Mouse (Mus musculus) stomach, embryonic 15.5 days (tissue): Measurements from ENCODE around the gene Slc1a1. TPM values are rescaled to one million over a fixed set of nuclear protein-coding genes. Genes with fewer than 3 reads are reported as not detected.

Source experiments
- ATAC-seq: fragments of 200-750 bp; cut with Nextera tagmentation; 2 replicates; pipeline ENCODE4 v1.8.0; 2017; ENCODE audit warnings: low read depth, moderate number of reproducible peaks, moderate TSS enrichment; ENCODE audit not compliant: insufficient read depth, low FRiP score
- H3K27ac ChIP-seq: fragments of 300-500 bp; sonication (generic); 2 replicates; pipeline ENCODE4 v1.5.1; 2015; ENCODE audit warnings: mild to moderate bottlenecking, inconsistent platforms
- H3K27me3 ChIP-seq: fragments of 300-500 bp; sonication (generic); replicated peaks from 2 replicates; pipeline ENCODE4 v1.6.1; 2015; ENCODE audit warnings: inconsistent platforms
- H3K36me3 ChIP-seq: fragments of 300-500 bp; sonication (generic); 2 replicates; pipeline ENCODE4 v1.6.1; 2015; ENCODE audit warnings: inconsistent platforms
- H3K4me1 ChIP-seq: fragments of 300-500 bp; sonication (generic); 2 replicates; pipeline ENCODE4 v1.6.1; 2015; ENCODE audit warnings: inconsistent platforms
- H3K4me2 ChIP-seq: fragments of 300-500 bp; sonication (generic); 2 replicates; pipeline ENCODE4 v1.6.1; 2015; ENCODE audit warnings: mild to moderate bottlenecking, inconsistent platforms
- H3K4me3 ChIP-seq: fragments of 300-500 bp; sonication (generic); replicated peaks from 2 replicates; pipeline ENCODE4 v1.5.1; 2015; ENCODE audit warnings: inconsistent platforms
- H3K9ac ChIP-seq: fragments of 300-500 bp; sonication (generic); 2 replicates; pipeline ENCODE4 v1.6.1; 2015; ENCODE audit warnings: inconsistent platforms
- H3K9me3 ChIP-seq: fragments of 300-500 bp; sonication (generic); 2 replicates; pipeline ENCODE4 v1.6.1; 2016; ENCODE audit warnings: inconsistent platforms
- WGBS: fragments of 180-500 bp; shearing (Covaris S2); methylation state at CpG from one replicate; pipeline ENCODE4 v1.1.7; 2015; 5-methylcytosine and 5-hydroxymethylcytosine counted together
- polyA plus RNA-seq: library from polyadenylated mRNA; unstranded; fragments of >200 nt; fragmentation: Nextera tagmentation; extraction: Ambion mirVana; gene quantifications from 2 replicates; pipeline ENCODE4 v1.2.1, GENCODE M21; 2015

Gene Slc1a1
- polyA plus RNA-seq, 1 experiment from 2014 or later = 0.36 TPM

GRCm38 (mm10) chr19:28900771-28901170 is 65.9 kb downstream of the Slc1a1 start:
- Histone ChIP-seq H3K27me3 (no peaks in the 10 kb centered on the region), H3K9me3 (no peaks in the 10 kb centered on the region), H3K4me2 (no peak overlapping the region), H3K4me1 (no peaks in the 10 kb centered on the region), H3K4me3 (no peak overlapping the region), H3K27ac (no peak overlapping the region), H3K36me3 (no peaks in the 10 kb centered on the region), H3K9ac (no peak overlapping the region)
- 92% methylated on average over 2 of the region's 2 CpGs for WGBS
- no peak for ATAC-seq

GRCm38 (mm10) chr19:28902111-28902510 is 67.3 kb downstream of the Slc1a1 start:
- no peak for ATAC-seq
- Histone ChIP-seq H3K27me3 (no peaks in the 10 kb centered on the region), H3K4me1 (no peaks in the 10 kb centered on the region), H3K36me3 (no peaks in the 10 kb centered on the region), H3K4me3 (no peak overlapping the region), H3K9me3 (no peaks in the 10 kb centered on the region), H3K9ac (no peak overlapping the region), H3K4me2 (no peak overlapping the region), H3K27ac (no peak overlapping the region)
- WGBS = 70% methylated on average over 2 of the region's 2 CpGs

GRCm38 (mm10) chr19:28902806-28903205 is 68.0 kb downstream of the Slc1a1 start:
- H3K9ac ChIP-seq = no peak overlapping the region
- 75% methylated on average over 4 of the region's 4 CpGs for WGBS
- no peaks in the 10 kb centered on the region for H3K27me3 ChIP-seq
- no peaks in the 10 kb centered on the region for H3K9me3 ChIP-seq
- no peaks in the 10 kb centered on the region for H3K4me1 ChIP-seq
- no peak overlapping the region for H3K4me3 ChIP-seq
- H3K27ac ChIP-seq = no peak overlapping the region
- no peak overlapping the region for H3K4me2 ChIP-seq
- no peaks in the 10 kb centered on the region for H3K36me3 ChIP-seq
- ATAC-seq = no peak

GRCm38 (mm10) chr19:28903536-28904119 is 68.8 kb downstream of the Slc1a1 start:
- WGBS = 57% methylated on average over 8 of the region's 8 CpGs
- Histone ChIP-seq H3K4me3 (no peak overlapping the region), H3K4me1 (no peaks in the 10 kb centered on the region), H3K27me3 (no peaks in the 10 kb centered on the region), H3K27ac (no peak overlapping the region), H3K9ac (no peak overlapping the region), H3K36me3 (no peaks in the 10 kb centered on the region), H3K9me3 (no peaks in the 10 kb centered on the region), H3K4me2 (no peak overlapping the region)
- no peak for ATAC-seq

GRCm38 (mm10) chr19:28908186-28908585 is 73.3 kb downstream of the Slc1a1 start:
- no peaks in the 10 kb centered on the region for H3K9me3 ChIP-seq
- H3K4me2 ChIP-seq = no peak overlapping the region
- no peaks in the 10 kb centered on the region for H3K36me3 ChIP-seq
- WGBS = 49% methylated on average over 4 of the region's 4 CpGs
- H3K9ac ChIP-seq = no peak overlapping the region
- no peak overlapping the region for H3K27ac ChIP-seq
- no peak for ATAC-seq
- H3K27me3 ChIP-seq = no peaks in the 10 kb centered on the region
- H3K4me1 ChIP-seq = no peaks in the 10 kb centered on the region
- no peak overlapping the region for H3K4me3 ChIP-seq

- H3K9me3 ChIP-seq = no peaks in the 10 kb centered on the region
- WGBS = 63% methylated on average over 9 of the region's 9 CpGs
- H3K36me3 ChIP-seq = no peaks in the 10 kb centered on the region
- H3K27me3 ChIP-seq = no peaks in the 10 kb centered on the region
- no peaks in the 10 kb centered on the region for H3K4me1 ChIP-seq
- ATAC-seq = no peak
- H3K4me3 ChIP-seq = no peak overlapping the region
- no peak overlapping the region for H3K9ac ChIP-seq
- no peak overlapping the region for H3K4me2 ChIP-seq
- no peak overlapping the region for H3K27ac ChIP-seq
Measured at GRCm38 (mm10) chr19:28908693-28909092, 73.8 kb downstream of the Slc1a1 start.

- WGBS = 71% methylated on average over 6 of the region's 6 CpGs
- no peak overlapping the region for H3K27ac ChIP-seq
- H3K4me3 ChIP-seq = no peak overlapping the region
- no peaks in the 10 kb centered on the region for H3K9me3 ChIP-seq
- no peak overlapping the region for H3K9ac ChIP-seq
- no peaks in the 10 kb centered on the region for H3K36me3 ChIP-seq
- ATAC-seq = no peak
- no peak overlapping the region for H3K4me2 ChIP-seq
- no peaks in the 10 kb centered on the region for H3K27me3 ChIP-seq
- H3K4me1 ChIP-seq = no peaks in the 10 kb centered on the region
Measured at GRCm38 (mm10) chr19:28914598-28914997, 79.7 kb downstream of the Slc1a1 start.

GRCm38 (mm10) chr19:28915602-28916250 is 80.9 kb downstream of the Slc1a1 start:
- H3K27me3 ChIP-seq = no peaks in the 10 kb centered on the region
- H3K9me3 ChIP-seq = no peaks in the 10 kb centered on the region
- H3K36me3 ChIP-seq = no peaks in the 10 kb centered on the region
- ATAC-seq = no peak
- H3K27ac ChIP-seq = no peak overlapping the region
- WGBS = 63% methylated on average over 2 of the region's 2 CpGs
- H3K4me2 ChIP-seq = no peak overlapping the region
- no peak overlapping the region for H3K4me3 ChIP-seq
- no peaks in the 10 kb centered on the region for H3K4me1 ChIP-seq
- H3K9ac ChIP-seq = no peak overlapping the region

- Histone ChIP-seq H3K27ac (no peak overlapping the region), H3K4me3 (no peak overlapping the region), H3K9me3 (no peaks in the 10 kb centered on the region), H3K9ac (no peak overlapping the region), H3K4me1 (no peaks in the 10 kb centered on the region), H3K36me3 (no peaks in the 10 kb centered on the region), H3K4me2 (no peak overlapping the region), H3K27me3 (no peaks in the 10 kb centered on the region)
- WGBS = 29% methylated on average over 4 of the region's 4 CpGs
- no peak for ATAC-seq
Measured at GRCm38 (mm10) chr19:28916492-28916891, 81.6 kb downstream of the Slc1a1 start.

GRCm38 (mm10) chr19:28917839-28918238 is 83.0 kb downstream of the Slc1a1 start:
- ATAC-seq = no peak
- Histone ChIP-seq H3K4me1 (no peaks in the 10 kb centered on the region), H3K27ac (no peak overlapping the region)

GRCm38 (mm10) chr19:28926366-28926765 is 91.5 kb downstream of the Slc1a1 start:
- Histone ChIP-seq H3K4me3 (no peak overlapping the region), H3K36me3 (no peaks in the 10 kb centered on the region), H3K4me2 (no peak overlapping the region), H3K4me1 (no peaks in the 10 kb centered on the region), H3K27me3 (no peaks in the 10 kb centered on the region), H3K9ac (no peak overlapping the region), H3K27ac (no peak overlapping the region), H3K9me3 (no peaks in the 10 kb centered on the region)
- ATAC-seq = no peak
- 87% methylated on average over 5 of the region's 5 CpGs for WGBS

More at GRCm38 (mm10) chr19:28917839-28918238, 83.0 kb downstream of the Slc1a1 start:
- Histone ChIP-seq H3K4me2 (no peak overlapping the region), H3K9ac (no peak overlapping the region), H3K27me3 (no peaks in the 10 kb centered on the region), H3K9me3 (no peaks in the 10 kb centered on the region), H3K4me3 (no peak overlapping the region), H3K36me3 (no peaks in the 10 kb centered on the region)
- 81% methylated on average over 5 of the region's 5 CpGs for WGBS

GRCm38 (mm10) chr19:28927396-28927795 is 92.5 kb downstream of the Slc1a1 start:
- H3K27me3 ChIP-seq = no peaks in the 10 kb centered on the region
- 40% methylated on average over 4 of the region's 4 CpGs for WGBS
- no peak overlapping the region for H3K4me2 ChIP-seq
- H3K27ac ChIP-seq = no peak overlapping the region
- no peaks in the 10 kb centered on the region for H3K9me3 ChIP-seq
- no peak overlapping the region for H3K9ac ChIP-seq
- ATAC-seq = no peak
- H3K4me3 ChIP-seq = no peak overlapping the region
- no peaks in the 10 kb centered on the region for H3K4me1 ChIP-seq
- no peaks in the 10 kb centered on the region for H3K36me3 ChIP-seq
